Mouse (Mus musculus) E14TG2a.4 (cell line): Measurements from ENCODE around the gene Glyctk.

Experiments used
- CTCF ChIP-seq: conservative IDR thresholded peaks from 2 replicates; pipeline ENCODE4 v1.5.1; 2014; ENCODE audit warnings: low read length
- NANOG ChIP-seq: IDR thresholded peaks from 2 replicates; pipeline ENCODE4 v1.6.1; 2014; ENCODE audit warnings: borderline replicate concordance, low read length, mixed read lengths
- POU5F1 ChIP-seq: IDR thresholded peaks from 2 replicates; pipeline ENCODE4 v1.6.1; 2014; ENCODE audit warnings: low read length, borderline replicate concordance

DNA sequence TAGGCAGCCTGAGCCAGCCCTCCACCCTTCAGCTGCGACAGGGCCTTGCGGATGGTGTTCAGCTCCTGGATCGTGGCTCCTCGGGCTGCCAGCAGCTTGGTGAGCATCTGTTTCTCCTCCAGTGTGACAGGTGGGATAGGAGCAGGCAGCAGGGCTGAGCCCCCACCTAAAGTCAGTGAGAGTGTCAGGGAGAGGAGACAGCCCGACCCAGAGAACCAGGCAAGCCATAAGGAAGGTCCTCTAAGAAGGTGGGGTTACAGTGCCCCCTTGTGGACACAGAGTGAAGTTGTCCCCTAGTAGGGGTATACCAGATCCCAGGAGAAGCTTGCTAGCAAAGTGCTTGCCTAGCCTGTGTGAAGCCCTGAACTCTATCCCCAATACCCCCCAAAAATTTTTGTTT is 1.5 kb downstream of the Glyctk start:
- TF ChIP-seq POU5F1 (no peak), CTCF (peak; percentile 79), NANOG (no peak)
